Mouse (Mus musculus) myocyte (in vitro differentiated cells): ENCODE measurements around the gene Fbxo34.

ENCODE experiments used
- CEBPB ChIP-seq: IDR thresholded peaks from 2 replicates; pipeline ENCODE4 v1.6.1; 2011; ENCODE audit warnings: mild to moderate bottlenecking, moderate library complexity; ENCODE audit not compliant: poor library complexity, insufficient read depth, severe bottlenecking
- E2F4 ChIP-seq: IDR thresholded peaks from one replicate; pipeline ENCODE4 v1.6.1; 2011; ENCODE audit warnings: mild to moderate bottlenecking, control low read depth, moderate library complexity; ENCODE audit not compliant: insufficient read depth
- MAX ChIP-seq: IDR thresholded peaks from one replicate; pipeline ENCODE4 v1.6.1; 2011; ENCODE audit warnings: low read depth, mild to moderate bottlenecking, control low read depth
- MYOG ChIP-seq, 3 experiments: IDR thresholded peaks; one replicate each; pipeline ENCODE4 v1.6.1; 2011; ENCODE audit warnings: control low read depth in 2 of 3, low read depth in 2 of 3, mild to moderate bottlenecking in 2 of 3; ENCODE audit not compliant: insufficient read length in 2 of 3, control insufficient read depth in 1 of 3, insufficient read depth in 1 of 3
- POLR2A ChIP-seq: IDR thresholded peaks from one replicate; pipeline ENCODE4 v1.6.1; 2011; ENCODE audit warnings: low read depth, mild to moderate bottlenecking, control low read depth, moderate library complexity; ENCODE audit not compliant: insufficient read length
- POLR2AphosphoS2 ChIP-seq: IDR thresholded peaks from one replicate; pipeline ENCODE4 v1.6.1; 2011; ENCODE audit warnings: low read depth, control low read depth; ENCODE audit not compliant: insufficient read length

DNA sequence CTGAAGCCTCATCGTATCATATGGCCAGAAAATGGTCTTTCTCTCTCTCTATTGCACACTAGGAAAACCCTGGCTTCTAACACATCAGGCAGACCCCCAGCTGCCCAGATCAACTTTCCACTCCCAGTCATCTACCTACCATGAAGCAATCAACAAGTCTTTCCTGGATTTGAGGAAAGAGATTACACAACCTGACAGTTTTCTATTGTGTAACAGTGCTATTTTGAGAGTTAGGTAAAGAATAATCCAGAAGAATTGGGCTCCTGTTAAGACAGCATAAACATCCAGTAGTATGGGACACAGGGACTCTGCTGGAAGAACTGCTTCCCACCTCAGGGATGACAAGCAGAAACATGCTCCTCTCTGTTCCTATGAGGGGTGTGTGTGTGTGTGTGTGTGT is 112.3 kb downstream of the Fbxo34 start:
- no peak for TF ChIP-seq POLR2A
- no peak for TF ChIP-seq MAX
- TF ChIP-seq POLR2AphosphoS2, result no peak
- TF ChIP-seq CEBPB, result no peak
- TF ChIP-seq E2F4, result no peak
- no peak for TF ChIP-seq MYOG (IDR thresholded peaks at IDR 0.05; ENCODE audit: control insufficient read depth in 1 of 3, insufficient read depth in 1 of 3, insufficient read length in 2 of 3, low read depth in 2 of 3)
